Mouse (Mus musculus) lung, embryonic 14.5 days (tissue): ENCODE measurements around the gene Gm10647. TPM values are rescaled to one million over a fixed set of nuclear protein-coding genes. Genes with fewer than 3 reads are reported as not detected.
A peak's percentile ranks its signal among the peaks of the same experiment; 100 is the strongest.
"Not testable (repeated sequence)": the region's sequence is repeated elsewhere in the genome, so short reads cannot be mapped to it uniquely, and the experiment has no call there.

Experiments
- ATAC-seq: fragments of 200-750 bp; cut with Nextera tagmentation; 2 replicates; pipeline ENCODE4 v1.8.0; 2017; ENCODE audit warnings: mild to moderate bottlenecking, moderate TSS enrichment, moderate library complexity; ENCODE audit not compliant: insufficient read depth
- DNase-seq: peaks from one replicate; pipeline ENCODE4 v3.0.0-alpha.2; 2015
- H3K27ac ChIP-seq: fragments of 300-500 bp; sonication (generic); 2 replicates; pipeline ENCODE4 v1.5.1; 2014; ENCODE audit warnings: low read depth, mild to moderate bottlenecking, moderate library complexity
- H3K27me3 ChIP-seq: fragments of 300-500 bp; sonication (generic); 2 replicates; pipeline ENCODE4 v1.6.1; 2014; ENCODE audit warnings: low read length, control low read depth; ENCODE audit not compliant: insufficient read depth
- H3K36me3 ChIP-seq: fragments of 300-500 bp; sonication (generic); 2 replicates; pipeline ENCODE4 v1.6.1; 2014; ENCODE audit warnings: control low read depth; ENCODE audit not compliant: insufficient read depth
- H3K4me1 ChIP-seq: fragments of 300-500 bp; sonication (generic); 2 replicates; pipeline ENCODE4 v1.6.1; 2014; ENCODE audit warnings: antibody characterized with exemption, control low read depth; ENCODE audit not compliant: insufficient read depth
- H3K4me2 ChIP-seq: fragments of 300-500 bp; sonication (generic); 2 replicates; pipeline ENCODE4 v1.6.1; 2014; ENCODE audit warnings: mild to moderate bottlenecking
- H3K4me3 ChIP-seq: fragments of 300-500 bp; sonication (generic); 2 replicates; pipeline ENCODE4 v1.5.1; 2014; ENCODE audit warnings: low read depth, low read length
- H3K9ac ChIP-seq: fragments of 300-500 bp; sonication (generic); 2 replicates; pipeline ENCODE4 v1.6.1; 2014
- H3K9me3 ChIP-seq: fragments of 300-500 bp; sonication (generic); 2 replicates; pipeline ENCODE4 v1.6.1; 2016; ENCODE audit warnings: low read depth, low read length, control low read depth
- CTCF ChIP-seq: IDR thresholded peaks from 2 replicates; pipeline ENCODE4 v1.5.1; 2016; ENCODE audit warnings: antibody characterized with exemption, low read depth
- WGBS: fragments of 180-500 bp; shearing (Covaris S2); extraction: QIAGEN DNeasy Blood & Tissue Kit; methylation state at CpG from one replicate; pipeline ENCODE4 v1.1.7; 2014; 5-methylcytosine and 5-hydroxymethylcytosine counted together
- polyA plus RNA-seq: library from polyadenylated mRNA; unstranded; fragments of >200 nt; fragmentation: Nextera tagmentation; extraction: Ambion mirVana; gene quantifications from 2 replicates; pipeline ENCODE4 v1.2.1, GENCODE M21; 2014

Gm10647 gene
- polyA plus RNA-seq, result 0.46 and 0.49 TPM in 2 replicates

GRCm38 (mm10) chr9:66796739-66797138 is at the start of gene Gm10647:
Gm10647 (plus strand) TSS chr9:66797039.
- H3K27me3 ChIP-seq, result no peaks in the 10 kb centered on the region
- H3K4me3 ChIP-seq, result peak within 1 kb of the TSS; percentile 55
- no peaks in the 10 kb centered on the region for H3K36me3 ChIP-seq
- peak within 1 kb of the TSS; percentile 49 for H3K9ac ChIP-seq
- TF ChIP-seq CTCF, result no peak
- H3K27ac ChIP-seq, result peak within 1 kb of the TSS; percentile 87
- peak within 1 kb of the TSS; percentile 83 for H3K4me2 ChIP-seq
- WGBS, result 74% methylated on average over 5 of the region's 5 CpGs
- no peaks in the 10 kb centered on the region for H3K9me3 ChIP-seq
- no peak for ATAC-seq
- H3K4me1 ChIP-seq, result 0 out of 2 replicates have a peak, but pooled peaks cover 3% of the 10 kb centered on the region
- DNase-seq, result no peak

- Histone ChIP-seq H3K36me3 (no peaks in the 10 kb centered on the region), H3K4me3 (no peak overlapping the region), H3K27ac (no peak overlapping the region), H3K4me1 (no peaks in the 10 kb centered on the region), H3K9me3 (no peaks in the 10 kb centered on the region), H3K9ac (no peak overlapping the region), H3K27me3 (no peaks in the 10 kb centered on the region), H3K4me2 (no peak overlapping the region)
- 88% methylated on average over 15 of the region's 15 CpGs for WGBS
- no peak for TF ChIP-seq CTCF
- ATAC-seq, result no peak
- no peak for DNase-seq
These were observed 48.4 kb upstream of the Gm10647 start for GRCm38 (mm10) chr9:66748390-66748789.

- no peak overlapping the region for H3K4me3 ChIP-seq
- no peak overlapping the region for H3K27ac ChIP-seq
- no peak for DNase-seq
- TF ChIP-seq CTCF, result no peak
- 72% methylated on average over 6 of the region's 6 CpGs for WGBS
- ATAC-seq, result no peak
- H3K9me3 ChIP-seq, result no peaks in the 10 kb centered on the region
- H3K9ac ChIP-seq, result no peak overlapping the region
- H3K36me3 ChIP-seq, result no peaks in the 10 kb centered on the region
- H3K4me2 ChIP-seq, result no peak overlapping the region
- no peaks in the 10 kb centered on the region for H3K4me1 ChIP-seq
- no peaks in the 10 kb centered on the region for H3K27me3 ChIP-seq
These were observed 44.0 kb upstream of the Gm10647 start for GRCm38 (mm10) chr9:66752849-66753248.

- H3K4me3 ChIP-seq, result no peak overlapping the region
- no peaks in the 10 kb centered on the region for H3K9me3 ChIP-seq
- H3K4me2 ChIP-seq, result no peak overlapping the region
- H3K4me1 ChIP-seq, result no peaks in the 10 kb centered on the region
- ATAC-seq (no peak), DNase-seq (no peak)
- no peak for TF ChIP-seq CTCF
- WGBS, result 45% methylated on average over 1 of the region's 1 CpGs
- no peak overlapping the region for H3K27ac ChIP-seq
- no peaks in the 10 kb centered on the region for H3K27me3 ChIP-seq
- no peak overlapping the region for H3K9ac ChIP-seq
- no peaks in the 10 kb centered on the region for H3K36me3 ChIP-seq
These were observed 35.8 kb upstream of the Gm10647 start for GRCm38 (mm10) chr9:66760991-66761390.

GRCm38 (mm10) chr9:66768721-66769120 is 28.1 kb upstream of the Gm10647 start:
- WGBS, result 70% methylated on average over 1 of the region's 1 CpGs
- Histone ChIP-seq H3K9me3 (no peaks in the 10 kb centered on the region), H3K4me2 (no peak overlapping the region), H3K27me3 (no peaks in the 10 kb centered on the region), H3K9ac (no peak overlapping the region), H3K36me3 (no peaks in the 10 kb centered on the region), H3K4me1 (no peaks in the 10 kb centered on the region), H3K4me3 (no peak overlapping the region), H3K27ac (no peak overlapping the region)
- no peak for DNase-seq
- no peak for TF ChIP-seq CTCF
- no peak for ATAC-seq

- H3K4me1 ChIP-seq, result no peaks in the 10 kb centered on the region
- H3K36me3 ChIP-seq, result no peaks in the 10 kb centered on the region
- no peaks in the 10 kb centered on the region for H3K27me3 ChIP-seq
- H3K9me3 ChIP-seq, result no peaks in the 10 kb centered on the region
- DNase-seq, result no peak
- H3K9ac ChIP-seq, result no peak overlapping the region
- H3K27ac ChIP-seq, result no peak overlapping the region
- H3K4me2 ChIP-seq, result no peak overlapping the region
- no peak overlapping the region for H3K4me3 ChIP-seq
- no peak for ATAC-seq
- no peak for TF ChIP-seq CTCF
- 63% methylated on average over 3 of the region's 3 CpGs for WGBS
These were observed 27.6 kb upstream of the Gm10647 start for GRCm38 (mm10) chr9:66769275-66769674.

GRCm38 (mm10) chr9:66770701-66771100 is 26.1 kb upstream of the Gm10647 start:
- no peak for TF ChIP-seq CTCF
- no peak overlapping the region for H3K9ac ChIP-seq
- no peaks in the 10 kb centered on the region for H3K9me3 ChIP-seq
- H3K4me2 ChIP-seq, result no peak overlapping the region
- H3K27me3 ChIP-seq, result no peaks in the 10 kb centered on the region
- H3K27ac ChIP-seq, result no peak overlapping the region
- no peak for DNase-seq
- no peaks in the 10 kb centered on the region for H3K4me1 ChIP-seq
- ATAC-seq, result no peak
- H3K36me3 ChIP-seq, result no peaks in the 10 kb centered on the region
- H3K4me3 ChIP-seq, result no peak overlapping the region

- no CpG with 5 or more reads among the region's 3 CpGs for WGBS
- TF ChIP-seq CTCF, result peak; percentile 36
- H3K27me3 ChIP-seq, DNase-seq, H3K4me2 ChIP-seq, H3K4me3 ChIP-seq, H3K9ac ChIP-seq, H3K9me3 ChIP-seq, H3K36me3 ChIP-seq, ATAC-seq, H3K27ac ChIP-seq, H3K4me1 ChIP-seq: not testable (repeated sequence)
These were observed 12.3 kb upstream of the Gm10647 start for GRCm38 (mm10) chr9:66784552-66784951.
